Mouse (Mus musculus) thymus, postnatal 36 days (tissue): ENCODE measurements at regions not wholly inside any gene's neighbourhood (a gene's known extent, or its start where the extent isn't known, plus 50 kb on each side); places are given as distances from the start of the nearest gene placed in this dataset.

Experiments
- DNase-seq, 2 experiments: peaks; one replicate each; pipeline ENCODE4 v3.0.0; 2022; ENCODE audit warnings: mixed read lengths in 2 of 2

DNA sequence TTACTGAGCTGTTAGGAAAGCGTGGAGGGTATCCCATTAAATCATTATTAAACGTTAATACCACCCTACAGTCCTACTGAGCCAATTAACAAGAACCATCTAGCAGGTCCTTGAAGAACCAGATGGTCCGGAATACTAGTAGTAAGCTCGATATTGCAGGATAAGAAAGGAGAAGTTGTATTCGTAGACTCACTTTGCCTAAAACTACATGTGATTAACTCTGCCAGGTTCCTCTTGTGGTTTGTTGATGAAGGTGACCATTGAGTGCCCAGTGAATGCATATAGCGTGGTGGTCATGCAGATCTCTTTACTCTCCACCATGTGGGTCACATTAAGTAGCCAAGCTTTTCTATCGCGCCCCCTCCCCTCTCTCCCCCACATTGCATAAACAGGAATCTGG lies 435.0 kb downstream of the Adgrl2 start:
- DNase-seq = no peak

DNA sequence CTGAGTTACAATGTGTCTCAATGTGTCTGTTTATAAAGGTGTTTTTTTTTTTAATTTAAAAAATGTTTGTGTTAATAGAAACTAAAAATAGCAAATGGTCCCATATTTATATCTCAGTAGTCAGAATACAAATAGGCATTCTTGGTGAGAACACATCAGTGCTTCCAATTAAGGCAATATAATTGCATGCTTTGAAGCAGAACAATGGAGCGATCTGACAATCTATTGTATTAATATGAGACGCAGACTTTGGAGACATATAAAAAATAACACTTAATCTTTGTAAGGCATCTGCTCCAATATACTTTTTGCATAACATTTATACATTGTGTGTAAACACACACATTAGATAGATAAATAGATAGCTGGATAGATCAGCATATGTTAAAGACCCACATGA lies 439.6 kb downstream of the Adgrl2 start:
- no peak for DNase-seq

DNA sequence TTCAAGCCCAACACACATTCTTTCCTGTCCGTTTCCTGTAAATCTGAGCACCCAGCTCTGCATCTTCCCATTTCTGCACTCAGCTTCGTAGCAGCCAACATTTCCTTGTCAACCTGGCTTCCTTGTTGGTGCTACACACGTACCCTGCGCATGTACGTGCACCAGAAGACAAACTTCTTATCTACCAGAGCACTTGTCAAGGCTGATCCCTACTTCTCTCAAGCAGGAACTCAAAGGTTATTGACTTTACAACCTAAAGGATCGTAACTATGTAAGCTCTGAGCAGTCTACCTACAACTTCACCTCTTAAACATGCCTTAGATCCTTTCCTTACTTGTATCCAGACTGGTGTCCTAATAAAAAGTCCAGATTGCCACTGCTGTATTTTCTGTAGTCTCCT lies 445.4 kb downstream of the Adgrl2 start:
- DNase-seq = no peak

DNA sequence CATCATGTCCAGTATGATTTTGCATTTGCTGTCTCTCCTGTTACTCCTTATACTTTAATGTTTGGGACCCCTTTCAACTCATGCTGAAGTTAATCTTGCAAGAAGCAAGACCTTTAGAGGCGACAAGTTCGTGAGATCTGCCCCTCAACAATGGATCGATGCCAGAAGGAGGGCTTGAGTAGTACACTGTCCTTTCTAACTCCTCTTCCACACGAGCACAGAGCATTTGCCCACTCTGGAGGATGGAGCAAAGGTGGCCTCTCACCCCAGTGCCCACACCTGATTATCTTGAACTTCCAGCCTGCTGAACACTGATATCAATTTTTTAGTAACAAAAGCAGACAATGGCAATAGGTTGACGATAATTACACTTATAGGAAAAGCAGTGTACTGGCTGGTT lies 448.1 kb downstream of the Adgrl2 start:
- DNase-seq = no peak

DNA sequence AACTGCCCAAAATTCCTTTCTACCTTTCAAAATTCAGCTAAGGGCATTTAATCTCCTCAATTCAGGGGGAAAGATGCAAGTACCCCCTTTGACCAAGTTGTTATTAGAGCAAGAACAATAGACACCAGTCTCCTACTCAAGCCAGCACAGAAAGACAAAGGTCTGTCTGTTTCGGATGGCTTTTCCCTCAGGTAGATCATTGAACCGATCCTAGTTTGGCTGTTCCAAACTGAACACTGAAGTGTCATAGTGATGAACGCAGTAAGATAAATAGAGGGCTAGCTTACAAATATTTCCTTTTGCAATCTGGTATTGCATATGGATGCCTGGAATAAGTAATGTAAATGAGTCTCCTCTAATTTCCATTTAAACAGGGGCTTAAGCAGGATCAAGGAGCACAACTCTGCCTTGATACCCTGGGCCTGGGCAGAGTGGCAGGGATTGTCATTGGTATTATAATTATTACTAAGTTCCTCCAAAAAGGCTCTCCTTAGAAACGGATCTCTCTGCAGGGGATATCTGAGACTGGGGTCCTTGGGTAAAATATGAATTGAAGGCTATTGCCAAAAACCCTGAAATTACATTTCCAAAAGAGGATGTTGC lies 452.6 kb downstream of the Adgrl2 start:
- no peak for DNase-seq

DNA sequence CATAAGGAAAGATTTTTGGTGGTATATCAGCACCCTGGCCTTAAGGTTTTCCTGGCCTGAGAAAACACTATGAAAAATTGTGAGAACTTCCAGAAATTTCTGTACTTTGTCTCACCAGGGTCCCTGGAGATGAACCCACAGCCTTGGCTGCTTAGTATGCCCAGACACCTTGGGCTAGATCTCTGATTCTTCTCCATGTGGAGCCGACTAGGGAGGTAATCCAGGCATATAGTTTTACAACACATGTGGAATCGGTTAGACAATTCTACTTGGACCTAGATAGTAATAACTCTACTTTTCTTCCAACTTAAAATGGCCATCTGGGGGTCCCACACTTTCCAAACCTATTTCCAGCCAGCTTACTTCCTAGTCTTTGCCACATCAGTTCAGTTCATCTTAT lies 460.5 kb downstream of the Adgrl2 start:
- DNase-seq = no peak

DNA sequence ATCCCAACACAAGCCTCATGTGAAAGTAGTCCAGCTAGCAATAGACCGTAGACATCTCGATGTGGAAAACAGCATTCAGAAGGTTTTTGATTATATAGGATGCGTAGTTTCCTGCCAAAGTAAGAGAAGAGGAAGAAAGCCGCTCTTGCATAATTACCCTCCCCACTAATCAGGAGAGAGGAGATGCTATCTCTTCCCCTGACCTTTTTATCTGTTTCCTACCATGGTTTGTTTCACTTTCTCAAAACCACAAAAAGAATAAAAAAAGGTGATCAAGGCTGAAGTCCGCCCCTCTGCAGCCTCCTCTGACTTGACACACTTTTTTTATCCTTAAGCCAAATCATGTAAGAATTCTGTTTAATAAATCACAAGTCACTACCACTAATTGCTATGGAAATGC lies 480.0 kb downstream of the Adgrl2 start:
- DNase-seq = no peak

DNA sequence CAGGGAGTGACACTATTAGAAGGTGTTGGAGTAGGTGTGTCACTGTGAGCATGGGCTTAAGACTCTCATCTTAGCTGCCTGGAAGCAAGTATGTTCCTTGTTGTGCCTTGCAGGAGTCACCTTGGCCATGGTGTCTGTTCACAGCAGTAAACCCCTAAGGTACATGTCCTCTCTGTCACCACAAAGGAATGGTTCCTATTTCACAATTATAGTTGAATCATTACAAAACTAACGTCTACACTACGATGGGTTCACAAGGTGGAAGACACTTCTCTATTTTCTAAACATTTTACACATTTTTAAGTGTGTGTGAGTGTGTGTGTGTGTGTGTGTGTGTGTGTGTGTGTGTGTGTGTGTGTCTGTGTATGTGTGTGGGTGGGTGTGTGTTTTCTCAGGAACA lies 485.4 kb downstream of the Adgrl2 start:
- DNase-seq = no peak

DNA sequence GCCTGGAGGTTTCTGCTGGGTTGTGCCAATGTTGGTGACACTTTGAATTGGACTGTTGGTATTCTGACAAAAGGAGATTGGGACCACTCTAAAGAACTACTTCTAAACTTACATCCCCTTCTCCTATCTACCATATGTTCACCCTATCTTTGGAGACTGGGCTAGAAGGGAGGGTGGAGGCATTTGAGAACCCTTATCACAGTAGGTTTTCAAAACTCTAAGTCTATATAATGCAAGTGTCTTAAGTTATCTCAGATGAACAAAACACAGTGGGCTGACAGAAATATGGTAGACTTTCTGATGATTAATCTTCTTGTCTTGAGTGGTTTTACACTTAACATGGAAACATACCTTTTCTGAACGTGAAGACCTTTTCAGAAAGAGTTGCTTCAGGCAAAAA lies 486.9 kb downstream of the Adgrl2 start:
- no peak for DNase-seq

DNA sequence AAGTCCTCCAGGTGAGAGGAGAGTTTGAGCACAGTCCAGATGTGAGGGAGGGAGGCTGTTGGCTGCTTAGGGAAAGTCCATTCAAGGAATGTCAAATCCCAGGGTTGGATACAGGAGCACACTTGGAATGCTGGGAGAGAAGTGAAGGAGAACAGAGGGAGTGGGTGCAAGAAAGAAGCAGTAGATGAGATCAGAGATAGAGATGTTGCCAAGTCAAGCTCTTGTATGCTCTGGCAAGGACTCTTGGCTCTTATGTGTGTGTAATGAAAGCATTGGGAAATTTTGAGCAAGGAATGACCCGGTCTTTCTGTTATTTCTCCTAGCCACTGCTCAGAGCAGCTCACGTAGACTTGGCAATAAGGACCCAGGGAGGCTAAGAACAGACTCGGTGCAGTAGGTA lies 488.6 kb downstream of the Adgrl2 start:
- no peak for DNase-seq

DNA sequence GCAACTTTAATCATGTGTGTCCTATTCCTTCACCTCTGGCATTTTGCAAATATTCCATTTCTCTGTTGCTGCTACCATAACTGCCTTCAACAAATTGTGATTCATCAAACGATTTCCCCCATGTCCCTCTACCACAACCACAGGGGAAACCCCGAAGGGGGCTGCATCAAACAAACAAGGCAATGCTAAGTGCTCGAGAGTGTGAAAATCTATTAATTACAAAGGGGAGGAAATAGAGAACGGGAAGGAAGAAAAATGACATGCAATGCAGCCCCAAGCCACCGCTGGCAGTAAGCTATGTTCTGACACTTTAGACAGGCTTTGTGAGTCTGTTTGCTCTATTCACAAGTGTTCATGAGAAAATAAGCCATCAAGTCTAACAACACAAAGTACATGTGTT lies 493.7 kb downstream of the Adgrl2 start:
- DNase-seq = no peak

DNA sequence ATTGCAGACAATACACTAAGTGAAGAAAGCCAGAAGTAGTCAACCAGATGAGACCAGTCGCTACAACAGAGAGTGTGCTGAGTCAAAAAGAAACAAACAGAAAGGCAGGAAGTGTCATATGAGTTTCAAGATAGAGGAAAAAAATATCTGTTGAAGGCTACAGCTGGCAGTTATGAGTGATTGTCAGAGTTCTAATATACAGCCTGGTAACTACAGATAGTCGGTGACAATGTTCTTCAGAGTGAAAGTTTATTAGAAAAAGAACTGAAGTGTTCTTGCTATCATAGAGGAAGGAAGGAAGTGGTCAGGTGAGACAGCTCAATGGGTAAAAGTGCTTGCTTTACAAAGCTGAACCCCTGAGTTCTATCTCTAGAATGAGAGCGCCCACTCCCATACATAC lies 499.1 kb downstream of the Adgrl2 start:
- DNase-seq = no peak

DNA sequence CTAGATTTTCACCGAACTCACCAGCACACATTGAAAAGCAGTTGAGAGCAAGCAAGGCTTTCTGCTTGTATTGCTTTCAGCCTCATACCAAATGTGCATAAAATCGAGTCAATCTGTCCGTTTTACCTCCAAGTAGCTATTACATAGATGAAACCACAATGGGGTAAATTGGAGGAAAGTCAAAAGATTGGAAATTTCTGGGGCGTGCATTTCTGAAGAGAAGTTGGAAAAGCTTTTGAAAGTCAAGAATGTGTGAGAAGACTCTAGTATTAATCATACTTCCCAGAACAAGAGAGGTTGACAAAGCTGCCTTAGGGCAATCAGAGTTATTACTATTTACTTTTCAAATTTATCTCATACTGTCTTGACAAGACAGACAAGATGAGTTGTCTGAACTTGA lies 501.2 kb downstream of the Adgrl2 start:
- no peak for DNase-seq

DNA sequence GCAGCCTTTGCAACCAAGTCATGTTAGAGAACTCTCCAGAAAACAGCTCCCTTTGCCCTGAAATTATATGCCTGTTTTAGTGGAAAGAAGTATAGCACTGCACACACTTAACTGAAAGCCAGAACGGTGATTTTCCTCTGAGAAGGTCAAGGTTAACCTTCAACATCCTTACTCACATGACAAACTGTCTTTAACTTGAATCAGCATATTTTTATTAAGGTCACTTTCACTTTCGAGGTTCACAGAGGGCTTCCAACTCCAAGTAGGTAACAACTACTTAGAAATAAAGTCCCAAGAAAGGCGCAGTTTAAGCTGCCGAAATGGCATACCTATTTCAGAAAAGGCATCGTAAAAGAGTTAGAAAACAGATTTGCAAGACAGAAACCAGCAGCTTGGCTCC lies 502.4 kb downstream of the Adgrl2 start:
- no peak for DNase-seq

DNA sequence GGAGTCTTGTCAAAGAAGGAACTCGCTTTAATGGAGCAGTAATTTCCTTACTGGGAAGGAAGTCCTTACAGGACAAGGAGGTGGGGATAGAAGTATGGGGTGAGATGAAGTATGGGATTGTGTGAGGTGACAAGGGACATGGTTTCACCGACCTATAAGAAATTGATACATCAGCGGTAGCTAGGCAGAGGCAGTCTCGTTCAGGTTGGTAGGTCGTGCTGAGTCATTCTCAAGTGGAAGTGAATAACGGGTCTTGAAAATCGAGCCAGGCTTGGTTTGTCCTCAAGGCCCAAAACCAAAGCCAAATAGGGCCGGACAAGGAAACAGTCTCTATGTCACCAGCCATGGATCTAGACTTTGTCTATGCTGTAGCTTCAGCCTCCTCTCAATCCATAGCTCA lies 514.5 kb downstream of the Adgrl2 start:
- DNase-seq = no peak

DNA sequence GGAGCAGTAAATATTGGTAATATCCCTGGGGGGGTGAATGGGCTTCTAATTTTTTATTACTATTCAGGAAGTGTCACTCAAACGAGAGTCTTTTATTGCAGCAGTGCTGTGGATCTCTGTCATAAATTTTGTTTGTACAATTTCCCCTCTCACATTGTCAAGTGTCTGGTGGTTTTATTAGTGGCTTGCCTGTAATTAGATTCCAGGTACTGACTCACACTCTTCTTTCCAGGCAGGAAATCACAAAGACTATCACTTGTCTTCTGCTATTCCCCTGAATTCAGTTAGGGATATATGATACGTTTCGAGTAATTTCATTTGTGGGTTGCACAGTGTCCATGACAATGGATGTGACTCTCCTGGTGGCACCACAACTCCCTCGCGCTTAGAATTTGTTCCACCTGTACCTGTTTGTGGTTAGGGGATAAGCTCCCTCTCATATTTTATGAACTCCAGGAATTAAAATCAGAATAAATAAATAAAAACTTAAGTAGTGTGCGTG lies 517.4 kb downstream of the Adgrl2 start:
- no peak for DNase-seq

DNA sequence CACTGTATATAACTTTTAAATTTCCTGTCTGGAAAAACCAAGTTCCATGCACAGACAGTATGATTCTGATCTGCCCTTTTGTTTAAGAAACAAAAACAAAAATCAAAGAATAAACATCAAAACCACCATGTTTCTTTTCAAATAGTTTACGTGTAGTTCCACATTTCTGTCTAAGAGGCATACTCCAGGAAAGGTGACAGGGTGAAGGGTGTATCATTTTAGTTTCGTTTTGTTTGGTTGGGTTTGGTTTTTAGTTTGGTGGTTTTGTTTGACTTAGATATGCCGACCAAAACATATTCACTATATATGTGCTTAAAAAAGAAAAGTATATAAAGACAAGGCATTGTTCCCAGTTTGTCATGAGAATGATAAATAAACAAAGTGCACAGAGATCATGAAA lies 524.9 kb downstream of the Adgrl2 start:
- no peak for DNase-seq

DNA sequence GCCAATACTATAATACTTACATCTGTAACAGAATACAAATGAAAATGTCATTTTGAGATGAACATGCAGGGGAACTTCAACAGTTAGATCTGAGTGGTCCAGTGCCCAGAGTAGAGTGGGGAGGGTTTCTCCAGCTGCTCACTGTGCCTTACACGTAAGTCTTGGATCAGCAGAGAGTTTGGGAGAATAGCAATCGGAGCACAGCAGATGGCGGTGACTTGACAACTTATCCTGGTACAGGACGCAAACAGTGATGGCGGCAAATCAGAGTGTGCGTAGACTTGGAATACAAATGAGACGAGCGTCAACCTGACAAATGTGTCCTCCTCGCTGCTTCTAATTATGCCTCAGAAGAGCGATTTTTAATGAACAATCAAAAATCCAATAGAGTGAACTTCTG lies 527.6 kb downstream of the Adgrl2 start:
- DNase-seq = no peak

DNA sequence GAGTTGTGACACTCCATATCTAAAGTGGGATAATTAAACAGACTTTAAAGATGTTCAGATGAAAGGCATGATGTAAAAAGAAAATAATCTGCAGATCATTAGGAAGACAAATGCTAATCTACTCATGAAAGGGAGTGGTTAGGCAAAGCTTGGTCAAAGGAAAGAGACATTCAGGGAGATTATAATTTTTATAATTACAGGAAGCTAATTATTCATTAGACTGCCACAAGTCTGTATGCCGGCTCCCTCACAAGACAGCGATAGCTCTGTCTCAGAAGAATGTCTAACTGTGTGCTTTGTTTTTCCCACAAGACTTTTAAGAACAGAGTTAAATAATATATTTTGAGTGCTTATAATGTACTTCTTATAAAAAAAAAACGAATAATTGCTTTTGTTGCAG lies 541.5 kb downstream of the Adgrl2 start:
- DNase-seq = no peak

DNA sequence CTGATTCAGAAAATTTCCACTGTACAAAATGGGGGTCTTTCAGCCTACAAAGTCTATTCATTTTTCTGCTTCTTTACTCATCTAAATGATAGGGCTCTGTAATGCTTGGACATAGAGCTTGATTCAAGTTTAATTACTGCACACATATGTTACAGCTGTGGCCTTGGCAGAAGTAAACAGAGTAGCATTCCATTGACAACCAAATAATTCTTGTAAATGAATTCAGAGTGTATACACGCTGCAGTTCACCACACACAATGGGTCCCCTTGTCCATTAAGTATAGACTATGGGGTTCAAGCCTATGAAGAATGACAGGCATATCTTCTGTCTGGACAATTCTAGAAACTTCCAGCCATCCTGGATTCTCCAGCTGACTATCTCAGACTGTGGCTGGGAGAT lies 541.9 kb downstream of the Adgrl2 start:
- no peak for DNase-seq

DNA sequence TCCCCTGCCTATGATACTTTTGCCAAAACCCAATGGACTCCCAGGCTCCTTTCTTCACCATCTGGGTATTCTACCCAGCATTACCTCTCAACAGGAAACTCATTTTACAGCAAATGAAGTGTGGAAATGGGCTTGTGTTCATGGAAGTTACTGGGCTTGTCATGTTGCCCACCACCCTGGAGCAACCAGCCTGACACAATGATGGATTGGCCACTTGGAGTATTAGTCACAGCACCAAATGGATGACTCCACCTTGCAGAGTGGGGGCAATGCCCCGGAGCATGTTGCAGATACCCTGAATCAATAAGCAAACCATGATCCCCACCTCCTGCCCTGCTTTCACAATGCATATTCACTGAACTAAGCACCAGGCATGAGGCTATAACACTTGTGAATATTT lies 543.5 kb downstream of the Adgrl2 start:
- DNase-seq = no peak

DNA sequence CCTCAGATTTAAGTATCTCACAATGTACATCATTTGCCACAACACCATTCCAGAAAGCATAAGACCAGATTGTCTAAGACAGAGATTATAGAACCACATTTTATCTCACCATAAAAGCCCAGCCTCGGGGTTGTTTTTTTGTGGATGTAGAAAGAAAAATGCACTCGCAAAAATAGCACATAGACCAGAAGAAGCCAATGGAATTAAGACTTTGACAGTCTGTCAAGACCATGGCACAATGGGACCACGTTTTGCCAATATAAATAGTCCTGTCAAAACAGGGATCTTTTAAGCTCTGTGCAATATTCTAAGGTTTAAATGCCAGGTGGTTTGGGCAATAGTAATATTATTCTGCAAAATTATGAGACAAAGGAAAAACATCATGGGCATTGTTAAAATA lies 547.3 kb downstream of the Adgrl2 start:
- DNase-seq = no peak

DNA sequence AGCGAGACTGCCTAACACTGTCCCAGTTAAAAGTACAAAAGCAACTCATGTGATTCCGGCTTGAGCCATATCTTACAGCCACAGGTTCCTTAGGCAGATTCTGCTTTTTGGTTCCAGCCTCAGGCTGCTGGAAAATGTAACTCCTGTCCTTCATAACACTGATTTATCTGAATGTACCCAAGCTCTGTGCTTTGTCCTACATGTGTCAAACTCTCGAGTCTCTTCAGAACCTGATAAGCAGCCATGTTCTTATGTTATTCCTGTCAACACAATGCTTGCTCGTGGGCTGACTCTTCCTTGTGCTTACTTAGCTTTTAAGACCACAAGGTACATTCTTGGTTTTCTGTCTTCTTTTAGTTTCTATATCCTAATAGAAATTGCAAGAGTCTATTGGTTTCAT lies 556.3 kb downstream of the Adgrl2 start:
- no peak for DNase-seq

DNA sequence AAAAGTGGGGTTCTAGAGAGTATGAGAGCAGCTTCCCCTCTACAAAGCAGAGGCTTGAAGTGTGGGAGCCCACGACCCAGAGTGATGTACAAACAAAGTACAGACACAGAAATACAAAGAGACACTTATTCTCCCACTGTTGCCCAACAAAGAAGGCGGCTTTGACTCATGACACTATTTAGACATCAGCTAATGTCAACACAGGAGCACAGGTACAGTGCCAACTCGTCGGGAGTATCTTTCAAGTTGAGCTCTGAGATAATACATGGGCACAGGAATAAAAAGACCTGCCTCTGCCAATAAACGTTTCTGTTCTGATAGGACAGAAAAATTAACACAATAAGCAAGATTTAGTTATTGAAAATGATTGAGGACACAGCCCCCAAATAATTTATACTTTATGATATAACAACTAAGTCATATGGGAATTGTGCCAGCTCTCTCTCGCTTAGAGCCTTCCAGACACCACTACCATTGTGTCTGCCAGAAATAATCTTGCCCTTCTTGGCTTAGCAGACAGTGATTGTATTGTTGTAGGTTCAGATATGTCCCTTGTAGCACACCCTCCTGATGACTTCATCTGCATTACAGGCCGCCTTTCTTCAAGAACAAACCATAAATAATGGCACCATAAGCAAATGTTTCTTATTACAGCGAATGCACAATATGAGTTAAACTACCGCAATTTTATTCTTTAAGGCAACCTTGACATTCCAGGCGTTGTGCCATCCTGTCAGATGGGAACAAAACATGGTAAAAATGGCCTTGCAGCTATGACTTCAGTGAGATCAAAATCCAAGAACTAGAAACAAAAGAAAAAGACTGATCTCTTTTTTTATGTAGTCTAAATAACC lies 561.1 kb downstream of the Adgrl2 start:
- DNase-seq = no peak

DNA sequence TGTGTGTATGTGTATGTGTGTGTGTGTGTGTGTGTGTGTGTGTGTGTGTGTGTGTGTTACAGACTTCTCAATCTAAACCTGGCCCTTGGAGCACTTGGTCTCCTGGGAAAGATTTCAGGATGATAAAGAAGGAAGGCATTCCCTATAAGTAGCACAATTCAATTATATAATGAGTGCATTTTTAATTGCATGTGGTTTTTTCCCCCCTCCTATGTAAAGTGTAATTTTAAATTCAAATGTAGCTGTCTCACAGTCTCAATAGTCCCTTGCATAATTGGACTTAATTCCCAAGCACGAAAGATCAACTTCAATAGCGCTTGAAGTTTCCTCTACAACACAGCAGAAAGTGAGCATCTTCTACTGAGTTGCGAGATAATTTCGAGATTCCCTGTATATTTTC lies 566.3 kb downstream of the Adgrl2 start:
- DNase-seq = no peak
